Mouse (Mus musculus): ENCODE measurements around the gene Tnni3k. TPM values are rescaled to one million over a fixed set of nuclear protein-coding genes. Genes with fewer than 3 reads are reported as not detected.

Tnni3k gene
- polyA plus RNA-seq, 1 experiment from 2014 or later, result 0.09 TPM

DNA sequence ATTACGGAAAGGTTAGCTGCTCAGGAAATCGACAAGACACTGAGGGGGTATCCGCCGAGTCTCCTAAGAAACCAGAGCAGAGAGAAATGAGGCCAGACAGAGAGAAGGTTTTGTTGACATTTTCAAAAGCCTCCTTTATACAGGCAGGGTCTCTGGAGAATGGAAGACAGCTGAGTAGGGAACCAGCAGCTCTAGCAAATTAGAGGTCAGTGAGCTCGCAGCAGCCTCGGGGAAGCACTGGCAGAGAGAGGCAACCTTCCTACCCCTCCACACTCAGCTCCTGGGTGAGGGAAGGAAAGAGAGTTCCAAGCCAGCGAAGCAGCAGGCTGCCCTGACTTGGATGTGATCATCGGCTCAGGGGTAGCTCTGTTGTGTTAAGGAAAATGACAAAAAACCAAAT is 127.5 kb downstream of the Tnni3k start:
- Histone ChIP-seq H3K4me2 (replicated peaks) (no peak overlapping the region), H3K4me3 (no peak overlapping the region), H3K27me3 (no peaks in the 10 kb centered on the region), H3K36me3 (no peaks in the 10 kb centered on the region), H3K9ac (no peak overlapping the region), H3K9me3 (no peaks in the 10 kb centered on the region), H3K4me1 (no peaks in the 10 kb centered on the region), H3K27ac (no peak overlapping the region)
- WGBS, result 64% methylated on average over 8 of the region's 8 CpGs
- ATAC-seq (ENCODE audit: low FRiP score, low read depth), result no peak

DNA sequence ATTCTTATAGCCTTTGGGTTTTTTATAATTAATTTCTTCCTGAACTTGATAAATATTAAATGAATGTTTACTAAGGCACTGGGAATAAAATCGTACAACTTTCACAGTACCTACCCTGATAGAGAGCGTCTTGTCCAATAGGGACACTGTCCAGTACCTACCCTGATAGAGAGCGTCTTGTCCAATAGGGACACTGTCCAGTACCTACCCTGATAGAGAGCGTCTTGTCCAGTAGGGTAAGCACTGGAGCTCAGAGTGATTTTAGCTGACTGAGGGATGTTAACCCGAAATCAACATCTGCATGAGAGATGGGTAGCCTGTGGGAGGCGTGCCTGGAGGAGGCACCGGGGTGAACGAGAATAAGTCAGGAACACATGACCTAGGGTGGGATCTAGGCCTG is 130.3 kb downstream of the Tnni3k start:
- 88% methylated on average over 8 of the region's 8 CpGs for WGBS
- H3K27ac ChIP-seq, result no peak overlapping the region
- H3K36me3 ChIP-seq, result no peaks in the 10 kb centered on the region
- H3K4me3 ChIP-seq, result no peak overlapping the region
- ATAC-seq (ENCODE audit: low FRiP score, low read depth), result no peak
- H3K4me1 ChIP-seq, result no peaks in the 10 kb centered on the region
- no peak overlapping the region for H3K9ac ChIP-seq
- no peaks in the 10 kb centered on the region for H3K9me3 ChIP-seq
- H3K27me3 ChIP-seq, result no peaks in the 10 kb centered on the region
- no peak overlapping the region for H3K4me2 ChIP-seq (replicated peaks)

DNA sequence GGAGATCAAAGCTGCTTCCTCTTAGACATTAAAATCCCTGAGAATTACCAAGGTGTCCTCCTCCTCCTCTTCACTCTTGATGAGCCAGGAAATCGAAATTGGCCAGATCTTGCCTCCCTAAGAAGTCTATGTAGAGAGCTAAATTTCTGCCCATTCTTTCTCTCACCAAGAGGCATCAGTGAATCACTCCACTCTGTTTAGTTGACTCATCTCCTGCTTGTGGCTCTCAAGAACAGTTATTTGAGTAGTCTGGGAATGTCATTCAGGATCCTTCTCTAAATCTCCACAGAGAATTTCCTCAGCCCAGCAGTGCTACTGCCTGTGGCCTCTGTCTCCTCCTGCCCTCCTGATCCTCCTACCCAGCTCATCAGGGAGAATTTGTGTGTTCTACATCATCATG is 139.6 kb downstream of the Tnni3k start:
- WGBS, result 67% methylated on average over 1 of the region's 1 CpGs
- Histone ChIP-seq H3K36me3 (no peaks in the 10 kb centered on the region), H3K4me3 (no peak overlapping the region), H3K9me3 (no peaks in the 10 kb centered on the region), H3K4me2 (replicated peaks) (no peak overlapping the region), H3K27me3 (no peaks in the 10 kb centered on the region), H3K9ac (no peak overlapping the region), H3K27ac (no peak overlapping the region), H3K4me1 (no peaks in the 10 kb centered on the region)
- no peak for ATAC-seq (ENCODE audit: low FRiP score, low read depth)

DNA sequence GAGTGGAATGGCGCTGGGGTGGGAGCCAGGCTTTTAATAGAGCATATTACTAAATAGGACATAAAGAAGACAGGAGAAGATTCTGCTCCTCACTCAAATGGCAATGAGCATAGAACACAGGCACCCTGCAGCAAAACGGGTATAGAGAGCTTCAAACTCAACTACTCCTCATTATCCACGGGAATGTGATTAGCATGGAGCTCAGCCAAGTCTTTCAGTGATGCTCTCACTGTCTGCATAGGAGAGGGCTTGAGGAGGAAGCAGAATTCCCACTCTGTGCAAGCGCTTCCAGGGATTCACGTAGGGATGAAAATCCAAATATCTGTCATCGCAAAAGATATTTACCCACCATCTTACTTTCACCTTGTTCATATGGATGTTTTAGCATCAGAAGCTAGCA is 141.6 kb downstream of the Tnni3k start:
- Histone ChIP-seq H3K36me3 (no peaks in the 10 kb centered on the region), H3K4me1 (no peaks in the 10 kb centered on the region), H3K27me3 (no peaks in the 10 kb centered on the region), H3K4me2 (replicated peaks) (no peak overlapping the region), H3K4me3 (no peak overlapping the region), H3K9me3 (no peaks in the 10 kb centered on the region), H3K27ac (no peak overlapping the region), H3K9ac (no peak overlapping the region)
- 64% methylated on average over 6 of the region's 6 CpGs for WGBS
- ATAC-seq (ENCODE audit: low FRiP score, low read depth), result no peak

DNA sequence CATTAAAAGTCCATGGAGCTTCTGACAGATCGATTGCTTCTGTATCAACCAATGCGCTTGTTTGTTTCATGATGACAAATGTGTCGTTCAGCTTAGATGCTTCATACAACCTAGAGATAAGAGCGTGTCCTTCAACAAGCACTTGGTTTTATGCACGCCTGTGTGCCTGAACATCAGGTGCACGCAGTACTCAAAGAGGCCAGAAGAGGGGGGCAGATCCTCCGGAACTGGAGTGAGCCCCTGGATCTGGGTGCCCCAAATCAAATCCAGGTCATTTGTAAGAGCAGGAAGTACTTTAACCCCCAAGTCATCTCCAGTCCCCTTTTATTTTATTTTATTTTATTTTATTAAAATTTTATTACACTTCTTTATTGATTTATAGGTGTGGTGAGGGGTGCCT is 158.5 kb downstream of the Tnni3k start:
- Histone ChIP-seq H3K27me3 (no peaks in the 10 kb centered on the region), H3K9ac (no peak overlapping the region), H3K4me1 (no peaks in the 10 kb centered on the region), H3K9me3 (no peaks in the 10 kb centered on the region), H3K4me3 (no peak overlapping the region), H3K27ac (no peak overlapping the region), H3K4me2 (replicated peaks) (no peak overlapping the region), H3K36me3 (no peaks in the 10 kb centered on the region)
- 72% methylated on average over 7 of the region's 7 CpGs for WGBS
- no peak for ATAC-seq (ENCODE audit: low FRiP score, low read depth)

DNA sequence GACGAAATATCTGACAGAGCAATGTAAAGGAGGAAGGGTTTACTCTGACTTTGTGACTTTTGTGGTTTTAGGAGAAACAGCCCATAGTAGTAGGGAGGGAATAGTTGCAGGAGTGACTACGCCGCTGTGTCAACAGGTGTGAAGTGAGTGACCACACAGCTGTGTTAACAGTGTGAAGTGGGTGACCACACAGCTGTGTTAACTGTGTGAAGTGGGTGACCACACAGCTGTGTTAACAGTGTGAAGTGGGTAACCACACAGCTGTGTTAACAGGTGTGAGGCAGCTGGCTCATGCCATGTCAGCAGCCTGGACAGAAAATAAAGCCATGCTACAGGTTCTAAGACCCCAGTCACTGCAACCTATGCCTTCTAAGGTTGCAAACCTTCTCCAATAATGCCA is 162.0 kb downstream of the Tnni3k start:
- no peaks in the 10 kb centered on the region for H3K4me1 ChIP-seq
- H3K36me3 ChIP-seq, result no peaks in the 10 kb centered on the region
- no peak overlapping the region for H3K4me3 ChIP-seq
- H3K9ac ChIP-seq, result no peak overlapping the region
- H3K27ac ChIP-seq, result no peak overlapping the region
- H3K27me3 ChIP-seq, result no peaks in the 10 kb centered on the region
- 77% methylated on average over 3 of the region's 3 CpGs for WGBS
- H3K9me3 ChIP-seq, result no peaks in the 10 kb centered on the region
- no peak for ATAC-seq (ENCODE audit: low FRiP score, low read depth)
- no peak overlapping the region for H3K4me2 ChIP-seq (replicated peaks)

DNA sequence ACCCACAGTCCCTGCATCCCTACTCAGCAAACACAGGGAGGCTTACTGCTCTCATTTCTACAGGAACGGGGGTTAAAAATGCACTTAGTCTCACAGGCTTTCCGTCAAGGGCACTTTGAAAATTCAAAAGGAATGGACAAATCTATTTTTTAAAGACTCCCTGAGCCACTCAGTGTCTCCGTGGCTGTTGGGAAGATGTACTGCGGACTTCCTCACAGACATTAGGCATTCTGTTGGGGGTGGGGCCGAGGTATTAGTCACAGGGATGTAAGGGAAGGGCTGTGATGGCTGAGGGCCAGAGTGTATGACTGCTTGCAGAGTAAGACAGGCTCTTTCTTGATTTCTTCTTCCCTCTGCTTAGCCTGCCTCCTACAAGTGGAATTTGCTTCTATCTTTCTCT is 169.8 kb downstream of the Tnni3k start:
- ATAC-seq (ENCODE audit: low FRiP score, low read depth), result peak; percentile 57; the same call in 1 of the 2 replicates
- H3K4me3 ChIP-seq, result no peak overlapping the region
- no peak overlapping the region for H3K27ac ChIP-seq
- H3K4me2 ChIP-seq (replicated peaks), result no peak overlapping the region
- H3K36me3 ChIP-seq, result no peaks in the 10 kb centered on the region
- no peaks in the 10 kb centered on the region for H3K27me3 ChIP-seq
- peaks cover 6% of the 10 kb centered on the region; the same call in 1 of the 2 replicates for H3K4me1 ChIP-seq
- no peak overlapping the region for H3K9ac ChIP-seq
- no peaks in the 10 kb centered on the region for H3K9me3 ChIP-seq
- WGBS, result 21% methylated on average over 5 of the region's 5 CpGs

DNA sequence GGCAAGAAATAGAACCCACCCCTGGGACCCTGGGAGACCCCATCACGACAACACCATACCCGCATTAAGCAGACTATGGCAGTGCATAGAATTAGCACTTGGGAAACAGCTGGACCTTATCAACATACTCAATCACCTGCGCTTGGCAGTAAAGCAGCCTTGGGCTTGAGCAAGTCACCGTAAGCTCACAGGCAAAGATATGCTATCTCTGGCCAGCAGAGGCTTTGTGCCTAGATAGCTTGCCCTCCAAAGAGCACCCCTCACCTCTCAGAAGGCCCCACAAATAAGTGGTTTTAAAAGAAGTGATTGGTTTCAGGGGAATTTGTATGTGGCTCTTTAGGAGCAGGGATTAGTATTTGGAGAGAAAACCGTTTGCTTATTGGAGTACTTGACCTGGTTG is 170.2 kb downstream of the Tnni3k start:
- Histone ChIP-seq H3K9ac (no peak overlapping the region), H3K4me3 (no peak overlapping the region), H3K27me3 (no peaks in the 10 kb centered on the region), H3K4me1 (peaks cover 6% of the 10 kb centered on the region; the same call in 1 of the 2 replicates), H3K36me3 (no peaks in the 10 kb centered on the region), H3K9me3 (no peaks in the 10 kb centered on the region), H3K27ac (no peak overlapping the region), H3K4me2 (replicated peaks) (no peak overlapping the region)
- ATAC-seq (ENCODE audit: low FRiP score, low read depth), result peak; percentile 58; the same call in 1 of the 2 replicates
- WGBS, result 21% methylated on average over 5 of the region's 5 CpGs

DNA sequence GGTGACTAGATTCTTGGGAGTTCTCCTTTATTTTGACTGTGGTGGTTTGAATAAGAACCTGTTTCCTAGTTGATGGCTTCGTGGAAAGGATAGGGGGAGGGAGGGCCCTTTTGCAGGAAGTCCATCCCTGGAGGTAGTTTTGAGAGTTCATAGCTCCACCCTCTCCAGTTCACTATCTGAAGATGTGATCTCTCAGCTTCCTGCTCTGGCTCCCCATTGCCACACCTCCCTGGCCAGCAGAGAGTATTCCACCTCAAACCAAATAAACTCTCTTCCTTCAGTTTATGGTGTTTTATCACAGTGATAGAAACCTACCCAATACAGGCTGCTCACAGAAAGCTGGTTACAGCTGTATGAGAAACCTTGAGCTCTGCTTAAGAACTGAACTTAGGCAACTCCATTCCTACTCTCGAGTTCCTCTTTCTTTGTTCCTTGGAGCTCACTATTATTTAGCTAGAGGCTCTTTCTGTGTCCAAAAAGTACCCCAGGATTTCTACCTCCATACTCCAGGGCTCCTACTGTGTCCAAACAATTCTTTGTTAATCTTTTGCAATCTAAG is 173.7 kb downstream of the Tnni3k start:
- H3K4me2 ChIP-seq (replicated peaks), result no peak overlapping the region
- 77% methylated on average over 2 of the region's 2 CpGs for WGBS
- ATAC-seq (ENCODE audit: low FRiP score, low read depth), result no peak

DNA sequence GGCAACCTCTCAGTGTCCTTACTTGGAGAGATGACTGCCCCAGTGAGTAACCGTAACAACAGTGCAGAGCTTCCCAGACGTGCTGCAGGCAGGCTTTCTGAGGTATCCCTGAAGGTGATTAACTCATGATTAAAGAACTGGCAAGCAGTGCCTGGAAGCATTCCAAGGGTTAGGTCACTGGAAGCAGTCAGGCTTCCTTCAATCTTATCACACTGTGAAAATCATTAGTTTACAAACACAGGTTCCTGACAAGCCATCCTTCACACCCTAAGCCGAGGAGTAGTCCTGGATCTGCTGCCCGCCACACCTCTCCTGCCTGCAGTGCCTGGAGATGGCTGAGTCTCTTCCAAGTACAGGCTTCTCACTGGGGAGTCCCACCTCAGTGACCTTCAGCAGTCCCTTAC is 174.7 kb downstream of the Tnni3k start:
- ATAC-seq (ENCODE audit: low FRiP score, low read depth), result no peak
- Histone ChIP-seq H3K4me2 (replicated peaks) (no peak overlapping the region), H3K27ac (no peak overlapping the region), H3K4me3 (no peak overlapping the region), H3K4me1 (peaks cover 6% of the 10 kb centered on the region; the same call in 1 of the 2 replicates), H3K27me3 (no peaks in the 10 kb centered on the region), H3K36me3 (no peaks in the 10 kb centered on the region), H3K9ac (no peak overlapping the region), H3K9me3 (no peaks in the 10 kb centered on the region)
- 18% methylated on average over 4 of the region's 4 CpGs for WGBS

More for the DNA sequence above, 173.7 kb downstream of the Tnni3k start:
- Histone ChIP-seq H3K9me3 (no peaks in the 10 kb centered on the region), H3K9ac (no peak overlapping the region), H3K27me3 (no peaks in the 10 kb centered on the region), H3K27ac (no peak overlapping the region), H3K4me1 (peaks cover 6% of the 10 kb centered on the region; the same call in 1 of the 2 replicates), H3K36me3 (no peaks in the 10 kb centered on the region), H3K4me3 (no peak overlapping the region)

DNA sequence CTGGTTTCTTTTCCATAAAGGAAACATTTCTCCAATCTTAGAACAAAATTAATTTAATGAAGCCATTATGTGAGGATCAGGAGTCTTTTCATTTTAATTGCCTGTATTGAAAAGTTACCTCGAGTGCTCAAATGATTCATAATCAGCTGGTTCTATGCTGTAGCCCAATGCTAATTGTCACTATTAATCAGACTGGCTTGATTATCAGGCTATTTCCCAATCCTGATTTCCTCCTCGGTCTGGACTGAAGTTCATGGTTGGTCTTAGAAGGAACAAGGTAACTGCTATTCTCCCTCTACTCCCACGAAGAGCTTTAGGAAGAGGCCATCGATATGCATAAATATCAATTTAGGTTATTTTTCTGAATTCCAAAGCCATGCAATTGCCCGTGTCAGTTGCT is 175.1 kb downstream of the Tnni3k start:
- ATAC-seq (ENCODE audit: low FRiP score, low read depth), result no peak
- WGBS, result 67% methylated on average over 5 of the region's 5 CpGs
- H3K4me2 ChIP-seq (replicated peaks), result no peak overlapping the region
- no peaks in the 10 kb centered on the region for H3K36me3 ChIP-seq
- no peak overlapping the region for H3K27ac ChIP-seq
- H3K4me1 ChIP-seq, result peaks cover 1% of the 10 kb centered on the region; the same call in 1 of the 2 replicates
- H3K9me3 ChIP-seq, result no peaks in the 10 kb centered on the region
- no peaks in the 10 kb centered on the region for H3K27me3 ChIP-seq
- H3K4me3 ChIP-seq, result no peak overlapping the region
- H3K9ac ChIP-seq, result no peak overlapping the region

DNA sequence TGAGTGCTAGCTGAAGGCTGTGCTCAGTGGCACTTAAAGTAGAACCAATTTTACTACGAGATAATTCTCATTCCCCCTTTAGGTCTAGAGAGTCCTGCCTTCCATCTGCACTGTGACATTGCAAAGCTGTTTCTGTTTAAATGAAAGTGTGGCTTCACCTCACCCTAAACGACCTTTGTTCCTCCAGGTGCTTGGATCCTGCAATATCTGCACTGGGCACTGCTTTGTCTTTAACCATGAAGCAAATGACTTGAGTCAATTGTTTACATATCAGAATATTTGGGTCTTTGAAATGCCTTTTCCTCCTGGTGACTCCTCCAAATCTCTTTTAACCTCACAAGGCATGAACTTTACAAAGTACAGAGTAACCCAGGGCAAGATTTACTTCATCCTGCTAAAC is 175.7 kb downstream of the Tnni3k start:
- H3K9me3 ChIP-seq, result no peaks in the 10 kb centered on the region
- no peaks in the 10 kb centered on the region for H3K36me3 ChIP-seq
- H3K9ac ChIP-seq, result no peak overlapping the region

DNA sequence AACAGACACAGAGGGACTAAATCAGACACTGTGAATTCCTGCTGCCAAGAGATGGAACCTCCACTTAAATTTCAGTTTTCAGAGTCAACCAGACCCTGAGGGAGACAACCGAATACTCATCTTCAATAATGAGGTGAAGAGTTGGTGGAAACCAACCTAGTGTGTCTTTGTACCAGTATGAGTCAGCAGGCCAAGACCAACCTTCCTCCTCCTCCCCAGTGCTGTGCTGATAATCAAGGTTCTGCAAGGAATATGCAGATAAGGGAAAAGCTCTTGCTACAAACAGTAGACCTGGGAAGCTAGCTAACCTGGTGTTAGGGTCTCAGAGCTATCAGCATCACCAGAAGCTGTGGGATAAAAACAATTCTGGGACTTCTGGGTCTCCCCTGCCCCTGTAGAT is 176.1 kb downstream of the Tnni3k start:
- Histone ChIP-seq H3K9ac (no peak overlapping the region), H3K9me3 (no peaks in the 10 kb centered on the region), H3K4me1 (no peaks in the 10 kb centered on the region), H3K27me3 (no peaks in the 10 kb centered on the region), H3K4me2 (replicated peaks) (no peak overlapping the region), H3K36me3 (no peaks in the 10 kb centered on the region), H3K27ac (no peak overlapping the region), H3K4me3 (no peak overlapping the region)
- WGBS, result 94% methylated on average over 1 of the region's 1 CpGs
- no peak for ATAC-seq (ENCODE audit: low FRiP score, low read depth)

More for the DNA sequence above, 175.7 kb downstream of the Tnni3k start:
- Histone ChIP-seq H3K4me1 (no peaks in the 10 kb centered on the region), H3K27me3 (no peaks in the 10 kb centered on the region), H3K27ac (no peak overlapping the region), H3K4me3 (no peak overlapping the region), H3K4me2 (replicated peaks) (no peak overlapping the region)
- no peak for ATAC-seq (ENCODE audit: low FRiP score, low read depth)
- 15% methylated on average over 2 of the region's 2 CpGs for WGBS

Measured in limb, embryonic 13.5 days (tissue).